Mouse (Mus musculus): ENCODE measurements around the gene Ccrl2.

Gene Ccrl2

DNA sequence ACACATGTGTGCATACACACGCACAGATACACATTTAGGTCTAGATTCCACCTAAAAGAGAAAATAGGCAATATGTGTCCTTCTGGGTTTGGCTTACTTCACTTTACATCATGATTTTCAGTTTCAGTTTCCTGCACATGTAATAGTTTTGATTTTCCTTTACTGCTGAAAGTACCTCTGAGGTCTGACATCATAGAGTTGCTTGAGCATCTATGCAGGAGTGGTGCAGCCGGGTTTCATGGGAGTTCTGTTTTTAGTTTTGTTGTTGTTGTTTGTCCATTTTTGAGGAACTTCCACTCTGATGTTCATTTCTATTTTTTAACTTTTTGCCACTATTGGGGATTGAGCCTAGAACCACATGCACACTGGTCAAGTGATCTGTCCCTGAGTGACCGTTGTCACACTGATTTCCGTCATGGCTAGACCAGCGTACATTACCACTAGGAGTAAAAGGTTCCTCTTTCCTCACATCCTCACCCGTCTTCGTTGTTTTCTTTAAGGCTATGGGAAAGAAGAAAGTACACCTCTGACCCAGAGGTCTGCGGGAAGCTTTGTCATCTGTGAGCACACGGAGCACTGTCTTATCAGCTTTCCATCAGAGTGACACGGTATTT is 1.7 kb upstream of the Ccrl2 start:
- DNase-seq (ENCODE audit: low spot score): no peak

GRCm38 (mm10) chr9:111057544-111058370 is 438 bp upstream of the Ccrl2 start:
- no peak for DNase-seq (ENCODE audit: low spot score)

DNA sequence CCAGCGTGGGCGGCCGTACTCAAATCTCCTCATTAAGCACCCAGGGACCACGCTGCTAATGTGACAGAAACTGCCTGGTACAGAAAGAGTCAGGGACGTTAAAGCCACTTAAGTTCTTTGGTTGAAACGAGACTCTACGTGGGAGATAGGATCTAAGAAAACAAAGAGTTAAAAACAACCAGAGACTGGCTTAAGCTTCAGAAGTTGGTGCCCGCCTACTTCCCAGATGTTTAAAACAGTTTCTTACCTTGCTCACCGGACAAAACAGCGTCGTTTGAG is 861 bp downstream of the Ccrl2 start:
- no peak for DNase-seq (ENCODE audit: low spot score)

- DNase-seq (ENCODE audit: low spot score): peak; percentile 29
These were observed 1.4 kb downstream of the Ccrl2 start for GRCm38 (mm10) chr9:111055800-111056518.

- no peak for DNase-seq (ENCODE audit: low spot score)
These were observed 2.4 kb downstream of the Ccrl2 start for GRCm38 (mm10) chr9:111054923-111055322.

- no peak for DNase-seq (ENCODE audit: low spot score)
These were observed 8.9 kb downstream of the Ccrl2 start for GRCm38 (mm10) chr9:111048452-111048851.

- DNase-seq (ENCODE audit: low spot score): no peak
These were observed 10.1 kb downstream of the Ccrl2 start for GRCm38 (mm10) chr9:111047266-111047665.

DNA sequence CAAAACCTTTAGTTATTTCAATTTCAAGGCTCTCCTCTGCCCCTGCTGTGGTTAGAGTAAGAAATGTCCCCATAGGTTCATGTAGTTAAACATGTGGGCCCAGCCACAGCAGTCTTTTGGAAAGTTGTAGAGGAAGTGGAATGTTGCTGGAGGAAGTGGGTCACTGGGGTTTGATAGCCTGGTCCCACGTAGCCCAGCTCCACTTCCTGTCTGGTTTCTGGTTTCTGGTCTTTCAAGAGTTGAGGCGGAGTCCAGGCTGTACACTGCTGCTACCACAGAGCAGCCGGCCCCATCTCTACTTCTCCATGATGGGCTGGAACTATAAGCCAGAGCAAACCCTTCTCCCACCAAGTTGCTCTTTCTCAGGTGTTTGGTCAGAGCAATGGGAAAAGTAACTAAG is 11.1 kb downstream of the Ccrl2 start:
- DNase-seq (ENCODE audit: low spot score): no peak

GRCm38 (mm10) chr9:111042266-111042665 is 15.1 kb downstream of the Ccrl2 start:
- no peak for DNase-seq (ENCODE audit: low spot score)

DNA sequence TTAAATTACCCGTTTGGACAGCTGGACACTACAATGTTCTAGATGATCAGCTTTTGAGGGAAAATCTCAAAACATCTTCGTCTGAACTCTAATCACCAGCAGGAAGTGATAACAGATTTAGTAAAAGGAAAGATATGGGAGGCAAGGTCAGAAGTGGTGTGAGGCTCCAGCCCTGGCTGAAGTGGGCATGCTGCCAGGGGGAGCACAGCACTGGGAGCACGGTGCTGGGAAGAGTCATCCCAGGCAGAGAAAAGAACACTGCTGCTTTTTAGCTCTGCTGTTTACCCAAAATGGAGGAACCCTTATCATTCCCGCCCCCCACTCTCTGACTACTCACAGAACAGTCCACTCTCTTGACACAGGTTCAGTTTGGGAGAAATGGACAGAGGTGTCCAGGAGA is 17.4 kb downstream of the Ccrl2 start:
- DNase-seq (ENCODE audit: low spot score): no peak

- DNase-seq (ENCODE audit: low spot score): no peak
These were observed 23.6 kb downstream of the Ccrl2 start for GRCm38 (mm10) chr9:111033717-111034116.

- DNase-seq (ENCODE audit: low spot score): no peak
These were observed 30.5 kb downstream of the Ccrl2 start for GRCm38 (mm10) chr9:111026791-111027190.

GRCm38 (mm10) chr9:111019022-111019421 is 38.3 kb downstream of the Ccrl2 start, which contains the start of gene Ltf:
Gene Ltf, plus strand, starts transcription at chr9:111019271.
- no peak for DNase-seq (ENCODE audit: low spot score)

- no peak for DNase-seq (ENCODE audit: low spot score)
These were observed 41.7 kb downstream of the Ccrl2 start for GRCm38 (mm10) chr9:111015658-111016057.

DNA sequence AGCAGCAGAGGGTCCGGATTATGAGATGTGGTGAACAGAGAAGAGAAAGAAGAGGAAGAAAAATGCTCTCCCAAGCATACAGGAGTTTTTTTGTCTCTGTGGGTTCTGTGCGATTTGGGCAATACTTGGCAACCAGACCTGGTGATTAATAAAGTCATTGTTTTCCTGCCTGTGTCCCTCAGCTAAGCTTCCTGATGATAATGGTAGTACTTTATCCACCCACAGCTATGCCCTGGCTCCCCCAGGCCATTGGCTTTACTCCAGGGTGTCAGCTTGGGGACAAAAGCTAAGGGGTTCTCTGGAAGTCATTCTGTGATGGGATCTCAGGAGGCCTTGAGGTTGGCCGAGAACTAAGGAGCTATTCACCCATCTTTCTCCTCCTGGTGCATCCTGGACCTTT is 45.3 kb downstream of the Ccrl2 start:
- DNase-seq (ENCODE audit: low spot score): no peak

DNA sequence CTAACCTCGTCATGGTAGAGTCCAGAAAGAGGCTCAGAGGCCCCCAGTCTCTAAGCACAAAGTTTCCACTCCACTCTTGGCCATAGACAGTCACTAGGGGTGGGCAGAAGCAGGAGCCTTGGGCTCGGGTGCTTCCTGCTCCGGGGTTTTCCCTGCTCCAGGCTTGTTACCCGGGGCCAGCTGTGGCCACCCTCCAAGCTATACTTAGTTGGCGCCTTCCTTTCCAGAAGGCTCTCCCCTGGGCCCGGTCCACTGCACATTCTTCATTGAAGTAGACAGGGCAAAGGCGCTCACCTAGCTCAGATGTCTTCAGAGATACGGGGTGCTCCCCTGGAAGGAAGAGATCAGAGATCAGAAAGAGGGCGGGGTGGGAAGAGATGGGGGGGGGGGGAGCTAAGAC is 45.8 kb downstream of the Ccrl2 start:
- no peak for DNase-seq (ENCODE audit: low spot score)

GRCm38 (mm10) chr9:111009763-111010162 is 47.6 kb downstream of the Ccrl2 start:
- DNase-seq (ENCODE audit: low spot score): no peak

- no peak for DNase-seq (ENCODE audit: low spot score)
These were observed 50.8 kb downstream of the Ccrl2 start for GRCm38 (mm10) chr9:111006544-111006943.
